Mouse (Mus musculus) testis, adult 2 months (tissue): ENCODE results near the gene Ints13. TPM values are rescaled to one million over a fixed set of nuclear protein-coding genes. Genes with fewer than 3 reads are reported as not detected.
"Not testable (repeated sequence)": the region's sequence is repeated elsewhere in the genome, so short reads cannot be mapped to it uniquely, and the experiment has no call there.

ENCODE experiments used
- H3K27ac ChIP-seq: fragments of 200-500 bp; 2 replicates; pipeline ENCODE4 v1.5.1; 2012; ENCODE audit warnings: low read depth, low read length; ENCODE audit not compliant: control insufficient read depth, insufficient read depth
- H3K27me3 ChIP-seq: fragments of 200-500 bp; 2 replicates; pipeline ENCODE4 v1.6.1; 2012; ENCODE audit warnings: mild to moderate bottlenecking, low read length, moderate library complexity; ENCODE audit not compliant: control insufficient read depth, insufficient read depth
- H3K36me3 ChIP-seq: fragments of 200-500 bp; 2 replicates; pipeline ENCODE4 v1.6.1; 2012; ENCODE audit warnings: mild to moderate bottlenecking, low read length; ENCODE audit not compliant: control insufficient read depth, insufficient read depth
- H3K4me1 ChIP-seq: fragments of 200-500 bp; 2 replicates; pipeline ENCODE4 v1.6.1; 2012; ENCODE audit warnings: low read length; ENCODE audit not compliant: control insufficient read depth, insufficient read depth
- H3K4me3 ChIP-seq: fragments of 200-500 bp; 2 replicates; pipeline ENCODE4 v1.5.1; 2012; ENCODE audit warnings: low read depth, mild to moderate bottlenecking, low read length, moderate library complexity, mixed read lengths; ENCODE audit not compliant: control insufficient read depth
- CTCF ChIP-seq: fragments of 200-500 bp; IDR thresholded peaks from 2 replicates; pipeline ENCODE4 v1.5.1; 2012; ENCODE audit warnings: low read depth, mild to moderate bottlenecking, inconsistent platforms, low read length, moderate library complexity; ENCODE audit not compliant: control insufficient read depth, insufficient read depth, insufficient replicate concordance
- POLR2A ChIP-seq: fragments of 200-500 bp; IDR thresholded peaks from 2 replicates; pipeline ENCODE4 v1.6.1; 2012; ENCODE audit warnings: low read depth, mild to moderate bottlenecking, inconsistent platforms, low read length, moderate library complexity; ENCODE audit not compliant: control insufficient read depth
- polyA plus RNA-seq: library from polyadenylated mRNA; depleted of rRNA; stranded (reverse); fragments of >200 nt; gene quantifications from 2 replicates; pipeline ENCODE4 v1.2.3, GENCODE M21; 2012

The Ints13 gene
- polyA plus RNA-seq, 1 experiment, result 41.8 TPM

DNA sequence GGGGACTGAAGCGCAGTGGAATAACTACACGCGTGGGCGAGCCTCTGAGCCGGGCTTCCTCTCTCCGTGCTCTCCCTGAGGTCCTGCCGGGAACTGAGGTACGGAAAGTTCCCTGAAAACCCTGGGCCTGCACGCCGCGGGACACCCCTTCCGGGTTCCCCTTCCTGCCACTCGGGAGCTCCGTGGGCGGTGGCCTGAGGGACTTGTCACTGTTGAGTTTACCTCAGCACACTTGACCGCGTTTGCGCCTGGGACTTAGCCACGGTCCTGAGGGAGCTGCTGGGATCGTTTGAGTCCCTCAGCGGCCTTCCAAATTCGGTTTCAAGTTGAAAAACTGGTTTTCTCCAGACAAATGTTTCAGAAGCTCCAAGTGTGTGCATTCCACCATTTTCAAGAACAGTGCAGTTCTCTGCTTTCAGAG is 486 bp upstream of the Ints13 start:
- H3K4me3 ChIP-seq, result peak overlapping the region; percentile 97
- 0 out of 2 replicates have a peak, but pooled peaks cover 1% of the 10 kb centered on the region for H3K36me3 ChIP-seq
- H3K27me3 ChIP-seq, result no peaks in the 10 kb centered on the region
- TF ChIP-seq CTCF (no peak), POLR2A (no peak)
- peak overlapping the region; percentile 95 for H3K27ac ChIP-seq
- H3K4me1 ChIP-seq, result peaks cover 3% of the 10 kb centered on the region

DNA sequence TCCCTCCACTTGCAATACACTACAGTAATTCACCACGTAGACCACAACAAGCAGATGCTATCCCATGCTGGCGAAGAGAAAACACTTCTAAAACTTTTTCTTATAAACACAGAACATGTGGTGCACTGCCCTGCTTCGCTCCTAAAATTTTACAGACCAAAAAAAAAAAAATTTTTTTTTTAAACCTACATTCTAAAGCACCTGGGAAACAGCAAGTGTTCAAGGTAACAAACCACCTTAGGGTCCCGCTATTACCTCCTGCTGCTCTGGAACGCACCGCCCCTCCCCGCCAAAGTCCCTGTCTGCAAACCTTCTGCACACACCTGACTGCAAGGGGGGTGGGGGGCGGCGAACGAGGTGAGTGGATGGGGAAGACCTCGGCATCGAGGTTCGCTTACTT is 732 bp downstream of the Ints13 start, which contains the start of gene Fgfr1op2:
Fgfr1op2 (plus strand) TSS at position 301 of the 400 bp plus-strand sequence.
- peak within 1 kb of the TSS; percentile 97 for H3K4me3 ChIP-seq
- H3K27me3 ChIP-seq, result no peaks in the 10 kb centered on the region

DNA sequence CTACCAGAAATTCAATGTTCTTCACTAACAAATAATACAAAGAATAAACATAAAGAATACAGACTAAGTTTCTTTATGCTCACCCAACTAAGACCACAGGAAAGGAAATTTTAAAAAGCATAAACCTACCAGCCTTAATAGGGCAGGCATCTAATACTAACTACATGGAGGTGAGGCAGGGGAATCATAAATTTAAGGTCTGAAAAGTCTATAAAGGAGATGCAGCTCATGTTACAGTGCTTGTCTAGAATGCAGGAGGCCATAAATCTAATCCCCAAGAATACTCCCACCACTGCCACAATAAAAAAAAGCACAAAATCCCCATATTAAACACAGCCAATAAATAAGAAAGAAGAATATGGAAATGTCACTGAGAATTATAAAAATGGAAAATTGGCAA is 5.6 kb downstream of the Ints13 start:
- no peak for TF ChIP-seq POLR2A
- TF ChIP-seq CTCF, result no peak
- Histone ChIP-seq H3K27me3 (no peaks in the 10 kb centered on the region), H3K4me3 (no peak overlapping the region), H3K36me3 (no peaks in the 10 kb centered on the region), H3K4me1 (no peaks in the 10 kb centered on the region; the same call in 1 of the 2 replicates), H3K27ac (no peak overlapping the region)

More for the DNA sequence above, 732 bp downstream of the Ints13 start, which contains the start of gene Fgfr1op2:
- 0 out of 2 replicates have a peak, but pooled peaks cover 1% of the 10 kb centered on the region for H3K36me3 ChIP-seq
- H3K4me1 ChIP-seq, result peaks cover 3% of the 10 kb centered on the region
- peak within 1 kb of the TSS; percentile 99 for H3K27ac ChIP-seq
- no peak for TF ChIP-seq POLR2A
- no peak for TF ChIP-seq CTCF

DNA sequence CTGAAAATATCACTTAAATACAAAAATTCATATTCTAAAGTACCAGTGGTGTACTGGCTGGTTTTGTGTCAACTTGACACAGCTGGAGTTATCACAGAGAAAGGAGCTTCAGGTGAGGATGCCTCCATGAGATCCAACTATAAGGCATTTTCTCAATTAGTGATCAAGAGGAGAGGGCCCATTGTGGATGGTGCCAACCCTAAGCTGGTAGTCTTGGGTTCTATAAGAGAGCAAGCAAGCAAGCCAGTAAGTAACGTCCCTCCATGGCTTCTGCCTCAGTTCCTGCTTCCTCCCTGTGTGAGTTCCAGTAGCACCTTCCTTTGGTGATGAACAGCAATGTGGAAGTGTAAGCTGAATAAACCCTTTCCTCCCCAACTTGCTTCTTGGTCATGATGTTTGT is 15.2 kb downstream of the Ints13 start:
- not testable (repeated sequence) for H3K36me3 ChIP-seq, H3K27me3 ChIP-seq, H3K4me1 ChIP-seq, H3K27ac ChIP-seq, H3K4me3 ChIP-seq

DNA sequence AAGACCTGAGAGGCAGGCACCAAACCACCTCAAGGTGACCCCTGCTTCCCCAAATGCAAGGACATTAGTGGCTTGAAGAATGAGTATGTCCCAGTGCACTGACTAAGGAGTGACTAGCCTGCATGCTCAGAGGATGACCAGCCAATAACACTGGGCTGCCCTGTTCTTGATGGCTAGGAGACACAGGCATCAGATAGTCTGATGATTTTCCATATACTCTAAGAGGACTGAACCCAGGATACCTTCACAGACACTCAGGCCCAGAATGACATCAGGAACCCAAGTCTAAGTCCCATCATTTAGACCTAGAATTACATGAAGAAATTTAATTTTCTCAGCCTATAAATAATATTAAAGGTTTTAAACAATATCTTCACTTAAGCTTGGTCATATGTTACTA is 26.3 kb downstream of the Ints13 start:
- Histone ChIP-seq H3K27me3 (no peaks in the 10 kb centered on the region), H3K36me3 (peaks cover 1% of the 10 kb centered on the region; the same call in 1 of the 2 replicates), H3K4me3 (no peak overlapping the region), H3K27ac (no peak overlapping the region), H3K4me1 (no peaks in the 10 kb centered on the region)
- TF ChIP-seq CTCF (no peak), POLR2A (no peak)

DNA sequence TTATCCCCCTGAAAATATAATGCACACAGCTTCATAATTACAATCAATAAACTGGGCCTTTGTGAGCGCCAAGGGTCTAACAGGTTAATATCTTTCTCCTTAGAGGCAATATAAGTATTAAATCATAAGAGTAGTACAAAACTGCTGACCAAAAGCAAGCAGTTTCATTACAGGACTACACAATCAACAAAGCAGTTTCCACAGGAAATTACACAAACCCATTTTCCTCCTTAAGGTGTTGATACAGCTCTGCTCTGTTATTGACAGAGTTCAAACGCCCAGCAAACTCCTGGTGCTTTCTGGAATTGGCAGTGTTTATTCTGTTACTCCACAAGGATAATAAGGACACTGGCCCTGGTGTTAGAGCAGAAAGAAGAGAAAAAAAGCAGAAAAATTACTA is 27.2 kb downstream of the Ints13 start:
- no peak overlapping the region for H3K4me3 ChIP-seq
- TF ChIP-seq POLR2A (no peak), CTCF (no peak)
- H3K36me3 ChIP-seq, result peaks cover 1% of the 10 kb centered on the region; the same call in 1 of the 2 replicates
- H3K27me3 ChIP-seq, result no peaks in the 10 kb centered on the region
- H3K4me1 ChIP-seq, result no peaks in the 10 kb centered on the region
- no peak overlapping the region for H3K27ac ChIP-seq

DNA sequence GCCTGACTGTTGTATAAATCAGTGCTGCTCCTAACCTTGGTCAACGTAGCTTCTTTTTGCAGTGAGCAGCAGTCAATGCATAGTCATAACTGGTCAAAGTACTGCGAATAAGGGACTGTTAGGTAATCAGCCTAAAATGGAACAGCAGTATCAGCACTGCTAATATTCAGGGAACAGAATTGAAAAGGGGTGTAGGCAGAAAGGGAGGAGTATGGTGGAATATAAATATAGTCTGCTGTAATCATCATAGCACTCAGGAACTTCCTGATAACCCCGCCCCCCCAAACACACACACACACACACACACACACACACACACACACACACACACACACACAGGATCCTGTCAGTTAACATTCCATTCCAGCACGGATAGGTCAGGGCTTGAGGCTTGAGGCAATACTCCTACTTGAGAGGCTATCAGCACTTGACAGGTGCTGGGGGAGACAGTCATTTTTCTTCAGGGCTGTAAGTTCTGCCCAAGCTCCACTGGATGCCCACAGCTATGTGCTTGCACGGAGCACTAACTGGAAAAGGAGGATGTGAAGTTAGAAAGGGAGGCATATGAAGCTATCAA is 32.3 kb downstream of the Ints13 start:
- no peaks in the 10 kb centered on the region for H3K27me3 ChIP-seq
- H3K27ac ChIP-seq, result no peak overlapping the region
- H3K4me1 ChIP-seq, result no peaks in the 10 kb centered on the region
- TF ChIP-seq CTCF, result no peak
- no peak for TF ChIP-seq POLR2A
- no peaks in the 10 kb centered on the region; the same call in 1 of the 2 replicates for H3K36me3 ChIP-seq
- H3K4me3 ChIP-seq, result no peak overlapping the region

DNA sequence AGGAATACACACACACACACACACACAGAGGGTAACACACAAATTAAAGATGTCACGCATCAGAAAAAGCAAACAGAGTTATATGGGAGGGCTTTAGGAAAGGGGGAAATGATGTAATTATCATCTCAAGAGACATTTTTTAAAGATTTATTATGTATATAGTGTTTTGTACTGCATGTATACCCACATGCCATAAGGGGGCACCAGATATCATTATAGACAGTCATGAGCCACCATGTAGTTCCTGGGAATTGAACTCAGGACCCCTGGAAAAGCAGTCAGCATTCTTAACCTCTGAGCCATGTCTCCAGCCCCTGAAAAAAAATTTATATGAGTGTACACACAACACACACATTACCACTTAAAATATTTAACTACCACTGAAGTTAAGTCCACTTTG is 33.0 kb downstream of the Ints13 start:
- H3K27ac ChIP-seq, result no peak overlapping the region
- H3K4me3 ChIP-seq, result no peak overlapping the region
- H3K27me3 ChIP-seq, result no peaks in the 10 kb centered on the region
- no peaks in the 10 kb centered on the region for H3K4me1 ChIP-seq
- no peak for TF ChIP-seq POLR2A
- H3K36me3 ChIP-seq, result no peaks in the 10 kb centered on the region
